Mouse (Mus musculus) thymus, postnatal 10 days (tissue): ENCODE results near the gene Ank2.

ENCODE experiments used
- DNase-seq, 2 experiments: peaks; one replicate each; pipeline ENCODE4 v3.0.0; 2021; ENCODE audit warnings: low spot score in 2 of 2

The Ank2 gene

GRCm38 (mm10) chr3:126979635-126980034, 519.5 kb downstream of the Ank2 start:
- no peak for DNase-seq

- peak in 1 of 2 experiments; percentile 41 for DNase-seq
Measured at GRCm38 (mm10) chr3:126978768-126979410, 520.3 kb downstream of the Ank2 start.

- no peak for DNase-seq
Measured at GRCm38 (mm10) chr3:126977399-126977798, 521.8 kb downstream of the Ank2 start.

GRCm38 (mm10) chr3:126976793-126977192, 522.4 kb downstream of the Ank2 start:
- no peak for DNase-seq

- DNase-seq, result no peak
Measured at GRCm38 (mm10) chr3:126975409-126975808, 523.7 kb downstream of the Ank2 start.

GRCm38 (mm10) chr3:126973551-126973950, 525.6 kb downstream of the Ank2 start:
- DNase-seq, result no peak

- no peak for DNase-seq
Measured at GRCm38 (mm10) chr3:126971531-126971930, 527.6 kb downstream of the Ank2 start.

- no peak for DNase-seq
Measured at GRCm38 (mm10) chr3:126968721-126969120, 530.4 kb downstream of the Ank2 start.

GRCm38 (mm10) chr3:126965767-126966166, 533.4 kb downstream of the Ank2 start:
- DNase-seq, result no peak

- DNase-seq, result no peak
Measured at GRCm38 (mm10) chr3:126962326-126962725, 536.8 kb downstream of the Ank2 start.

GRCm38 (mm10) chr3:126952698-126953097, 546.5 kb downstream of the Ank2 start:
- DNase-seq, result no peak

GRCm38 (mm10) chr3:126946591-126946990, 552.6 kb downstream of the Ank2 start:
- no peak for DNase-seq

- no peak for DNase-seq
Measured at GRCm38 (mm10) chr3:126944838-126945237, 554.3 kb downstream of the Ank2 start.

GRCm38 (mm10) chr3:126944081-126944480, 555.1 kb downstream of the Ank2 start:
- DNase-seq, result no peak

- no peak for DNase-seq
Measured at GRCm38 (mm10) chr3:126940452-126940851, 558.7 kb downstream of the Ank2 start.

GRCm38 (mm10) chr3:126931884-126932506, 567.2 kb downstream of the Ank2 start:
- no peak for DNase-seq

GRCm38 (mm10) chr3:126923575-126924382, 575.4 kb downstream of the Ank2 start:
- DNase-seq, result no peak

GRCm38 (mm10) chr3:126921941-126922340, 577.2 kb downstream of the Ank2 start:
- no peak for DNase-seq

- no peak for DNase-seq
Measured at GRCm38 (mm10) chr3:126920296-126920695, 578.9 kb downstream of the Ank2 start.

GRCm38 (mm10) chr3:126918805-126919473, 580.2 kb downstream of the Ank2 start:
- DNase-seq, result no peak

- DNase-seq, result no peak
Measured at GRCm38 (mm10) chr3:126916381-126916780, 582.8 kb downstream of the Ank2 start.

- DNase-seq, result peak in 1 of 2 experiments; percentile 31
Measured at GRCm38 (mm10) chr3:126903543-126903942, 595.6 kb downstream of the Ank2 start.
